Mouse (Mus musculus): Measurements from ENCODE around the gene Adap1. TPM values are rescaled to one million over a fixed set of nuclear protein-coding genes. Genes with fewer than 3 reads are reported as not detected.

Adap1 gene
- total RNA-seq, 2 experiments from 2014 or later, result 1.4 to 1.5 TPM

DNA sequence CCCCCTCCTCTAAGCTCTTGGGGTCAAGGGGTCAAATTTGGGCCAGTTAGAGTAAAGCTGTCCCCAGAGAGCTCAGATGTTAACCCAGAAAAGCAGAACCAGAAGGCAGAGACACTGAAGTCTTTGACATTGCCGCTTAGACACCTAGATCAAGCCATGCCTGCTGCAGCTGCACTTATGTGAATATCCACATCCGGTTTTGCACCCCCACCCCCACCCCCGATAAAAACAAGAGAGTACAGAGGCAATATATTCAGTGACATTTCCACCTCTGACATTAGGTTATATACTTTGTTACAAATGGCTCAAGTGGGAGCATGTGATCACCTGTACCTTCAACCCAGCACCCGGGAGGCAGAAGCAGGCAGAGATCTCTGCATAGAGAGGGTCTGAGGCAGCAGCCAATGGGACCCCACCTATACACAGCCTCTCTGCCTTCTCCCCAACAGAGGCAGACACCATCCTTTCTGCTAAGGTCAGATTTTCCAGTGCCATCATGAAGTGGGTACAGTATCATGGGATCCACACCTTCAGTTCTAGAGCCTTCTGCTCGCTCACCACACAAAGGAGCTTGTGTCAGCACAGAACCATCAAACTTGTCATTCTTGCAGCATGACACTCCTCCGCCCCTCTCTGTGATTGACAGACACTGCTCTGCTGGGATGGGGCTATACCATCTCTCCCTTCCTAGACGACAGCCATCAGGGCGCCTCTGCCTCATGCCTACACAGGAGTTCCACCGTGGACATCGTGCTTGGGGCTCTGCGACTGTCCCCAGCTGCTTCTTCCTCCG lies 34.8 kb downstream of the Adap1 start:
- no peak for DNase-seq
- intact Hi-C loops (cut with DNase I), result no loop called here

DNA sequence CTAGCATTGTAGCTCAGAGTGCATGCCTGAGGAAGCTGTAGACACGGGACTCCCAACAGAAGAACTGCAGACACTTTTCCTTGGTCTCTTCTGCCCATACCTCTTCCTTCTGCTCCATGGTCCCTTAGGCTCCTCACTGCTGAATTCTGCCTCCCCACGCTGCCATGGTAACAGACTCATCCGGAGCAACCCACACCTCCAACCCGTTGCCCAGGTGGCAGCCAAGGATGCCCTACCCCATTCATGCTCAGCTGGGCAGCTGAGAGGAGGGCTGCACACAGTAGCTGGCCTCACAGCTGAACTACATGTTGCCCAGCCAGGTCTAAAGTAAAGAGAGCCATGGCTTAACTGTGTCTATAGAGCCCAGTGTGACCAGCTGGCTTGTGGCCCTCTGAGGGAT lies 36.8 kb downstream of the Adap1 start:
- intact Hi-C loops (cut with DNase I), result no loop called here
- no peak for DNase-seq

DNA sequence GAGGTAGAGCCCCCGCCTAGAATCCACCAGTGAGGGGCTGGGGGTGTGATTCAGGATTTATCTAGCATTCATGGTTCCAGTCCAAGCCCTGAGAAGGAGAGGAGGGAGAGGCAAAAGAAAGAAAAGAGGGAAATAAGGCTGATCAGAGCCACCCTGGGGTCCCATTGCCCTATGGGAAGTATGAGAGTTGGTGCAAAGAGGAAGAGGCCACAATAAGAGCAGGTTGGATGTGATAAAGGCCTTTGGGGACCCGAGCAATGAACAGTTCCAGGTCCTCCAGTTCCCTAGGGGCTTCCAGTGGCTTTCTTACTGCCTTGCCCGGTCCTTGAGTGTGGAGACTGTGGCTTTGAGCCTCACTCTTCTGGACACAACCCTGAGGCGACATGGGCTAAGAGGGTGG lies 37.6 kb downstream of the Adap1 start:
- DNase-seq, result no peak
- intact Hi-C loops (cut with DNase I), result no loop called here

DNA sequence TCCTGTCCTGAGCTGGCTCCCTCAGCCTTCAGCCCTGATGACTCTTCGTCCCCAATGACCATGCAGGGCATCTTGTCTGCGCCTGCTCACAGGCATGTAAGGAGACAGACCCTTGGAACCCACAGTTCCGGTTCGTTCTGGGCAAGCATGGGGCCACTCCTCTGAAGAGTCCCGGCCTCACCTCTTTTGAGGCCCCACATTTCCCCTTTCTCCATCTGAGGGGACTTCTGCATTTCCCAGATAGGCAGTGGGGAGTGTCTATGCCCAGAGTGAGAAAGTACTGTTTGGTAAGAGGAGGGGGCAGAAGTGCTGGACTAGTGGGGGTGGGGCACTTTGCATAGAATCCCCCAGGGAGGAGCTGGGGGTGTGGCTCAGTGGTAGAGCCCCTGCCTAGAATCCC lies 38.3 kb downstream of the Adap1 start:
- intact Hi-C loops (cut with DNase I), result no loop called here
- no peak for DNase-seq

DNA sequence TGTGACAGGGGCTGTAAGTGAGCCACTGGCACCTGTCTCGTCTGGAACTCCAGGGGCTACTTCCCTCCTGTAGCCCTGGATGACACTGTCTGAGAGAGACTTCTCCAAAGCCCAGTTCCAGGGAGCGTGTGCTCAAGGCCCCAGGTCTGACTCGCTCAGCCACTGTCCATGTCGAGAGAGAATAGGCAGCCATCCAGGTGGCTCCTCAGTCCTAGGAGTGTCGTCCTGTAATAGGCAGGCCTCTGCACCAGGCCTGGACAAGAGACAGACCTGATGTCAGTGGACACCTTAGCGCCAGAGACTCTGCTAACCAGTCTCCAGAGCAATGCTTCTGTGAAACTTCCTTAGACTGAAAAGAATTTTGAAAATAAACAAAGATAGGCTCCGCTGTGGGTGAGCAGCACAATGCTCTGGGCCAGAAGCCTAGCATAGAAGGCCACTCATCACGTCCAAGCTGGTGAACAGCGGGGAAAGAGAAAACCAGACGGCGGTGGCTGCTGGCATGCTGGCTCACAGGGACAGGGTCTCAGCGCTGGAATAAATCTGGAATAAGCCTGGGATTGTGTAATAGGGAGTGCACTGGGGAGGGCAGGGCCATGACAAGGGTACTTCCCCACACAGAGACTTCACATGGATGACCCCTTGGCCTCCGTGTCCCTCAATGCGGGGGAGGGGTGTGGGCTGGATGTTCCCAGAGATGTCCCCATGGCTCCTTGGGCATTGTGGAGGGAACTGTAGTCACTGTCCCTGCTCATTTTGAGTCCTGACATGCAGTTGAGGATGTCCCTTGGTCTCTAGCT lies 39.1 kb downstream of the Adap1 start:
- no peak for DNase-seq
- intact Hi-C loops (cut with DNase I), result no loop called here

DNA sequence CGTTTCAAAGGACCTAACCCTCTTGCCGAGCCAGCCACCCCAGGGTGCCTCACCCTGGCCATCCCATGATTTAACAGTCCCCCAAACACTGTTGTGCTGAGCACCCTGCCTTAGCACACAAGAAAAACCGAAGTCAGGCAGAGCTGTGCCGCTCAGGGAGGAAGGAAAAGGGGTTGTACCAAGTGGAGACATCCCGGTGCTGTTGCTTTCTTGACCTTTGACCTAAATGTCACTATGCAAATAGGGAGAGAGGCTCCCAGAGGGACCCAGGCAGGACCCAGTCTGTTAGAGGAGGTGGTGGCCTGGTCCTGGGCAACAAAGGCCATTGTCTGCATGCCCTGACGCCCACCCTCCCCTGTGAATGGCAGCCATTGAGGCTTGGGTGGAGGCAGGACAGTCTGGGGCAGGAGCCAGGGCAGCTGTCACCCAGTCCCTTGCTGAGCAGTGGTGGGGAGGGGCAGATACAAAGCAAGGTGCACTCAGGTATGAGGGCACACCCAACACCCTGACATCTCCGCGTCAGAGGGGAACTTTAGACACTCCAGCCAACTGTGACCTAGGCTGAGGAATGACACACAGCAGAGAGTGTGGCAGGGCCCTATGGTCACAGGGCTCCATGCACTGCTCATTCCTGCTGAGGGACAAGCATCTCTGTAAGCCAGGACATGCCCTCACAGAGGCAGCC lies 39.9 kb downstream of the Adap1 start:
- intact Hi-C loops (cut with DNase I), result no loop called here
- DNase-seq, result no peak

DNA sequence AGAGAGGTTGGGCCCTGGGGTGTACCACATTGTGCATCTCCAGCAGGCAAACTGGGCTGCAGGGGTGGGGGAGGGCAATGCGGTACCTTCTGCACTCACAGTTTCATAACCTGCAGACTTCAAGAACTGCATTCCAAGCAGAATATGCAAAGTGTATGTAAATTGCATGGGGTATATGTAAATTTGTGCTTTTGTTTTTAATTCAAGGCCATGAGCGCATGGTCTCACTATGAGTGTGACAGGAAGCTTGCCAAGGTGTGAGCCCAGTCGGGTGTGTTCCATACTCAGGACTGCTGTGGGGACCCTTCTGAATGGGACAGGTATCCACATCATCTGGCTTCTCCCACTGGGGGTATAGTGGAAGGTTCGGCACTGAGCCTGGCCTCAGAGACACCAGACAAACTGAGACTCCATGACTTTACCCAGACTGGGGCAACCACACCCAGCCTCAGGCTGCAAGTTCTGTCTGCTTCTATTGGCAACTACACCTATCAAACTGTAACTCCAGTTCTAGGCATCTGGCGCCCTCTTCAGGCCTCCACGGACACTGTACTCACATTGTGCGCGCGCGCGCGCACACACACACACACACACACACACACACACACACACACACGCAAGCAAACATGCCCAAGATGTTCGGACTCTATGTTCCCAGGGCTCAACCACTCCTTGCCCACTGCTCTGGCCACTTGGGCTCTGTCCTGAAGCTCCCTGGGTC lies 41.8 kb downstream of the Adap1 start:
- DNase-seq, result no peak
- intact Hi-C loops (cut with DNase I), result loop anchor here (2.0 kb wide), 2 partner anchors 71 to 221 kb away; no protein-coding TSS in a partner anchor

DNA sequence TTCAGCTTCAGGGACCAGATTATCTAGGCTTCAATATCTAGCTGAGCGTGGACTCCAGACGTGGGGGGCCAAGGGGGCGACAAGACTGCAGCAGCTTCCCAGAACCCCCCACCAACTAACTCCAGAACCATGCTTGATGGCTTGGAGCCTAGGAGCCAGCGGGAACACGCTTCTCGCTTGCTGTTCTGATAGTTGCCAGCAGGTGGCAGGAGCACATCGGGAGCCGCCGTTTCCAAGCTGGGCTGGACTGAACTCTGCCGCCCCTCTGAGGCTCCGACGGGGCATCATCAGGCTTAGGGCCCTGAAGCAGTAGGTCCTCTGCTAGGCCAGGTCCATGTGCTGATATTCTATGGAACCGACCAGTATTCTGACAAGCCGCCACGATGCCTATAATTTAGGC lies 43.2 kb downstream of the Adap1 start:
- DNase-seq, result peak; percentile 86 to 92
- intact Hi-C loops (cut with DNase I), result loop anchor here (1.0 to 2.0 kb wide), 3 partner anchors 43 to 223 kb away; partner anchors contain the start of gene Adap1

DNA sequence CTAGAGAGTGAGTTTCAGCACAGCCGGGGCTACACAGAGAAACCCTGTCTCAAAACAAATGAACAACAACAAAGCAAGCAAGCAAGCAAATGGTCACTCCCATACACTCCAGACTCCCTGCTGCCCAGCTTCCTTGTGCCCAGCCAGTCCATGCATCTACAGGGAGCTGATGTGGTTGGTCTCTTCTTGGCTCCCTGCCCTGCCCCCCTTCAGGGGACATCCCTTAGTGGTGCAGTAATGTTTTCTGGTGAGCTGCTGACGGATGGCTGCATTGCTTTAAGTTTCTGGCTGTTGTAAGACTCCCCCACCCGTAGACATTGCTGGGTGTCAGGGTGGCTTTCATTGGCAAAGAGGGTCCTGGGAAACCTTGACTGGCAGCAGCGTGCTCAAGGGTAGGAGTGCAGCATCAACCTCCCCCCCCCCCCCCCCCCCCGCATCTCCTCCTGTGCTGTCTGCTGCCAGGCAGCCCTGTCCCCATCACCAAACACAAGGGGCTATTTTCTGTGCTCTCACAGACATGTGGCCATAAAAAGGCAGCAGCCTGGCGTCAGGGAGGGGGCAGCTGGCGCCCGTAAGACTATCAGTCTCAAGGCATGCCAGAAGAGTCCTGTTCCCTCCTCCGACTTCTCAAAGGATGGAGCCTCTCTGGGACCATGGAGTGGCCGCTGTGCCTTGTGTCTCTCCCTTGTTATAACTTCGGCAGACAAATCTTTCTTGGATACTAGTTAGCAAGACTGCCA lies 43.9 kb downstream of the Adap1 start:
- intact Hi-C loops (cut with DNase I), result loop anchor here (1.0 to 2.0 kb wide), 3 partner anchors 44 to 223 kb away; partner anchors contain the start of gene Adap1
- DNase-seq, result no peak

DNA sequence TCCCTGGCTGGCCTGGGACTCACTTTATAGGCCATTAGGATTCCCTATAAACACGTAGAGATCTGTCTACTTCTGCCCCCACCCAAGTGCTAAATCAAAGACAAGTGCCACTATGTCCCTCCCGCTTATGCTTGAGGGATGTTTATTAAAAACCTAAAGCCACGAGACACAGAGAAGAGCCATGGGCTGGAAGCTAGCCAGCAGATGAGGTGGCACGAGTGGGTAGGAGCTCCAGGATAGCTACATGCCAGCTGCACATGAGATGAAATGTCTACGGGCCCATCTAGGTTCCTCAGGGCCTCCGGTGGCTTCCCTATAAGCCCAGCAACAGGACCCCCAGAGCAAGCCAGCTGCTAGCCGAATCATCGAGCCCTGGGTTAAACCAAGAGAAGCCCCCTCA lies 48.1 kb downstream of the Adap1 start:
- intact Hi-C loops (cut with DNase I), result no loop called here
- no peak for DNase-seq

DNA sequence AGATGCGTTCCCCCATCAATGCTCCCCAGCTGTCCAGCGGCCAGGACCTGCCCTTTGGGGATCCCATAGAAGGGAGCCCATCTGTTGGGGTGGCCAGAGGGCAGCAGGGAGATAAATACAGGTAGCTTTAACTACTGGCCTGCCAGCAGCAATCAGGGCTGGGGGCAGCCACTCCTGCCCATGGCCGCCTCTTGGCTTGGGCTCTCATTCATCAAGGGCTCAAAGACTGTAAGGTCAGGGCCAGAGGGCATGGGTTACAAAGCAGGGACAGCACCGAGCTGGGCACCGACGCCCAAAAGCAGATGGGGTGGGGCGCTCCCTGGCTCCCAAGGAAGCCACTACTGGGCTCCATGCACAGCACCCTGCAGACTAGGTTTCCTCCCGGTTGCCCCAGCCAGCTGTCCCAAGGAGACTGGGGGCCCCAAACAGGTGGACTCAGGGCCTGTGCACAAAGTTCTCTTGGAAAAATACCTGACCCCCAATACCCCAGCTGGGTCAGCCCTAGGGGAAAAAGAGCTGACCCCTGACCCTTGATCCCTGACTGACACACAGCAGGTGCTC lies 53.3 kb downstream of the Adap1 start:
- DNase-seq, result no peak
- intact Hi-C loops (cut with DNase I), result no loop called here

DNA sequence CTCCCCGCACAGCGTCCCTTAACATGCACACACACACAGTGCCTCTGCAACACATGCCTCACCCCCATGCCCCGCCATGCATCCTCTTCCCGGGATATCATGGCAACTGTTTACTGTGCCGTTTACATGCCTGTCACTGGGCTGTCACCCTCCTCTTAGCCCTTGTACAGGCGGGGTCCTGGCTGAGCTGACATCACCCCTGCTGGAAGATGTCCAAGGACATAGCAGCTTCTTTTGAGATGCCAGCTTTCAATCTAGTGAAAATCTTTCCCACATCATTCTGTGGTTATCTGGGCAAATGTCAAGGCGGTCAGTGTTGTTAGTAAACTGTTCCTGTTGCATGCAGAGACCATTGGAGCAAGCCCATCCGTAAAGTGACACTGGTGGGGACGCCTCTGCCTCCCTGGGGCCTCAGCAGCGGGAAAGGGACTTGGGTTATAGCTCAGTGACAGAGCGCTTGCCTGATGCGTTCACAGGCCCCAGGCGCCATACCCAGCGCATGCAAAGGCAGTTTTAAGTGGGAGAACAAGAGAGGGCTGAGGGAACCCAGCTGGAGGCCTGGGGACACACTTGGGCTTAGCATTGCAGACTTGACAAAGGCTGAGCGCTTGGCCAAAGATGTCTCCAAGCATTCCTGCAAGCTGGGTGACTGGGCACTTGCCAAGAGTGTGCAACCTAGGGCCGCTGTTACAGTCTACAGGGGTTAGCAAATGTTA lies 54.5 kb downstream of the Adap1 start:
- DNase-seq, result no peak
- intact Hi-C loops (cut with DNase I), result no loop called here

DNA sequence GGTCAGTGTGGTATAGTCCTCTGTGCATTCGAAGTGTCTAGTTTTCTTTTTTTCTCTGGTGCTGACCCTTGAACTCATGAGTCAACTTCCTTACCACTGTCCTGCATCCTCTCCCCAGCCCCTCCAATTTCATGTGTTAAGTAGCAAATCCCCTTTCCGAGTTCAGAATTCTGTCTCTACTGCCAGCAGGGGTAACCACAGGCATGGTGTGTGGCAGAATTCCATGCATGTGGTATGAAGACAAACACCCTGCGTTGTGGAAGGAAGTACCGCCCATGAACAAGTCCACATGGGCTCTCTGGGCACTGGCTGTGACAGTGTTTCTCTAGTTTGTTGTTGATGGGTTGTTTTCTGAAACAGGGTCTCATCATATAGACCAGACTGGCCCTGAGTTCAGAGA lies 57.8 kb downstream of the Adap1 start:
- no peak for DNase-seq
- intact Hi-C loops (cut with DNase I), result no loop called here

DNA sequence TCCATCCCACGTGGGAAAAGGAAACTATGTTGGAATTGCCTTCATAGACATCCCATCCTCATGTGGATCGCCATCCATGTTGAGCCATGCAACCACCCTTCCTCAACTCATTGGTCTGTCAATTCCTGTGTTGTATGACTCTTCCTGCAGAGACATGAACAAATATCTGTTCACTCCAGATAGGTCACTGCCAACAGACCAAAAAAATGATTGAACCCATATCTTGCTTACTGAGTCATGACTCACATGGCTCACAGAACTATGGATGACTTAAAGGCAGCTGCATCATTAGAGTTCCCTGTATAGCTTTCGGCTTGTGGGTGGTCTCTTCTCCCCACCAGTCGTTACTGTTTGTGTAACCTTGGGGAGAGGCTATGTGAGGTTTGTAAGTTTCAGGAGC lies 64.0 kb downstream of the Adap1 start:
- DNase-seq, result no peak
- intact Hi-C loops (cut with DNase I), result no loop called here

DNA sequence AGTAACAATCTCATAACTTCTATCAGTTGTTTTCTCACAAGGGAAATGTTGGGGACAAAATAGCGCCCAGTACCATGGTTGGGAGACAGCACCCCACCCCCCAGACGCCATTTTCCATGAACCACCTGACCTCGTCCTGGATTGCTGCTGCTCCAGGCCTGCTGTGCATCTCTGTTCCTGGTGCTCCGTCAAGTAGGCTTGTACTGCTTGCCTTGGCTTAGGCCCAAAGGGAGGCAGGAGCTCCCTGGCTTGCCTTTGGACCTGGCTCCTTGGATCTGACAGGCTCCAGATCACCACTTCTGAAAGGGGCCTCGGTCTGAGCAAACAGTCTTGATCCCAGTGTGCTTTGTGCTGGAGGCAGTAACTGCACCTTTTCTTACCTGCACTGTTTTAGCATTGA lies 65.6 kb downstream of the Adap1 start:
- intact Hi-C loops (cut with DNase I), result no loop called here
- peak; percentile 29 to 37 for DNase-seq

DNA sequence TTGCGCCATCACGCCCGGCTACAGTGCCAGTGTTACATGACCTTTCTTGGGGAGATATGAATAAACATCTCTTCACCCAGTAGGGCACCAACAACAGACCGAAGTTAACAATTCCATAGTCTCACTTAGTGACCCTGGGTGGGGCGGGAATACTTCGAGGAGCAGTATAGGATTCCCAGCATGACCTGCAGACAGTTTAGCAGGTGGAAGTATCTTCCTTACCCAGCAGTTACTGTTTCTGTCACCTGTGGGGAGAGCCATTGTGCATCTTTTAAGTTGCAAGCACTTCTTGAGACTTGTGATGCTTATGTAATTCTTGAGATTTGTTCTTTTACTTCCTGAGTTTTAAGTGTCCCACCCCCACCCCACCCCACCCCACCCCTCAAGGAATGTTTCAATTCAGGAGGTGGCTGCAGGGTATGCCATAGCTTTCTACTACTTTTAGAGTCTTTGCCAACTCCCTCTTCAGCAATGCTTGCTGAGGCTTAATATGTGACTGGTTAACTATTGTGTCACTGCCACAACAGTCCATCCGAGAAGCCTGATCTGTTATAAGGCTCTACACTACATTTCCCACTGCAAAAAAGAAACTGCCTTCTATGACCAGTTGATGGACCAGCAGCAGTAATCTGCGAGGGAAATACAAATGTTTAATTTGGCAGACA lies 66.9 kb downstream of the Adap1 start:
- intact Hi-C loops (cut with DNase I), result no loop called here
- no peak for DNase-seq

DNA sequence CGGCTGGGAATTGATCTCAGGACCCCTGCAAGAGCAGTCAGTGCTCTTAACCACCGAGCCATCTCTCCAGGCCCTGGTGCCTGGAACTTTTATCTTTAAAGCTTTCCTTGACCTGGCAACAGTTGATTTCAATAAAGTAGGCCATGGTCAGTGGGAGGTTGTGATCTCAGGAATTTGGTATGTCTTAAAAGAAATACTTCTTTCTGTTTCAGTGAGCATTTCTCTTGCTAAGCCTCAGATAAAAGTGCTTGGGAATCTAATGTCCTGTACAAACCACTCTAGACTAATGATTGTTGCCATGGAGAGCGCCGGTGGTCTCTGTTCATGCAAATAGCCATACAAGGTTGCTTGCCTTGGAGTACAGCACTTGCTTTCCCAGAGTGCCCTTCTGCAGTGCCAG lies 67.6 kb downstream of the Adap1 start:
- DNase-seq, result no peak
- intact Hi-C loops (cut with DNase I), result no loop called here

DNA sequence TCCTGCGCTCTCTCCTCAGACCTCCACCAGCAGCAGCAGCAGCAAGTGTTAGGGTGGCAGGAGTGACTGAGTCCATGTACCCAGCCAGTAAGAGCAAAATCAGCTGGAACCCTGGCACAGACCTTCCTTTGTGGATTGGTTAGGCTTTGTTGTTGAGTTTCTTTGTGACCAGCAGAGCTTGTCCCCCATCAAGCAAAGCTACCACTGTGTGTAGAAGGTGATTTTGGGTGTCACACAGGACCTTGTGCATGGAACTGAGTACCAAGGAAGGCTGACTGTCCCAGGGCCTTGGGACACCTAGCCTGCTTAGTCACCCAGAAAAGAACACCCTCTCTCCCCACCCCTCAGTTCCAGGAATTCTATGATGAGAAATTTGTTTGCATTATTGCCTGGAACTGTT lies 68.2 kb downstream of the Adap1 start:
- DNase-seq, result no peak
- intact Hi-C loops (cut with DNase I), result no loop called here
